Mouse (Mus musculus) CD4-positive, CD25-positive, alpha-beta regulatory T cell, adult 9 weeks (primary cell): ENCODE data around the gene Defb46. TPM values are rescaled to one million over a fixed set of nuclear protein-coding genes. Genes with fewer than 3 reads are reported as not detected.

Experiments used
- polyA plus RNA-seq: library from polyadenylated mRNA; unstranded; fragments of 100-300 nt; shearing (Covaris generic); gene quantifications from one replicate; pipeline ENCODE4 v1.2.1, GENCODE M21; 2017

Gene Defb46
- not detected for polyA plus RNA-seq

GRCm38 (mm10) chr8:19239616-19240015, at the start of gene Defb46:
TSS of gene Defb46 (plus strand) at chr8:19239916.

GRCm38 (mm10) chr8:19225161-19225560, 14.6 kb upstream of the Defb46 start, which contains the start of gene Defb6:
TSS of gene Defb6 (plus strand) at chr8:19225478.

GRCm38 (mm10) chr8:19247280-19247679, 7.6 kb downstream of the Defb46 start, which contains the start of gene Defb5:
TSS of gene Defb5 (plus strand) at chr8:19247580.

Other genes starting within 250 kb of the Defb46 start
- not detected for gene Defb37, start 248.9 kb upstream of the Defb46 start, polyA plus RNA-seq
- not detected for gene Defb38, start 213.3 kb upstream of the Defb46 start, polyA plus RNA-seq
- not detected for gene Defb39, start 175.1 kb upstream of the Defb46 start, polyA plus RNA-seq
- not detected for gene Defb12, start 125.1 kb upstream of the Defb46 start, polyA plus RNA-seq
- not detected for gene Defb34, start 116.2 kb upstream of the Defb46 start, polyA plus RNA-seq
- gene Gm45826, start 99.1 kb upstream of the Defb46 start, polyA plus RNA-seq = not detected
- not detected for gene Defb14, start 45.6 kb upstream of the Defb46 start, polyA plus RNA-seq
- not detected for gene Defb4, start 41.2 kb upstream of the Defb46 start, polyA plus RNA-seq
- not detected for gene Defb6, start 14.4 kb upstream of the Defb46 start, polyA plus RNA-seq
- gene Defb5, start 7.7 kb downstream of the Defb46 start, polyA plus RNA-seq = not detected
- not detected for gene Defb3, start 53.4 kb downstream of the Defb46 start, polyA plus RNA-seq
- gene Defb8, start 207.7 kb downstream of the Defb46 start, polyA plus RNA-seq = not detected